Mouse (Mus musculus): ENCODE results near the gene Npcd.

DNA sequence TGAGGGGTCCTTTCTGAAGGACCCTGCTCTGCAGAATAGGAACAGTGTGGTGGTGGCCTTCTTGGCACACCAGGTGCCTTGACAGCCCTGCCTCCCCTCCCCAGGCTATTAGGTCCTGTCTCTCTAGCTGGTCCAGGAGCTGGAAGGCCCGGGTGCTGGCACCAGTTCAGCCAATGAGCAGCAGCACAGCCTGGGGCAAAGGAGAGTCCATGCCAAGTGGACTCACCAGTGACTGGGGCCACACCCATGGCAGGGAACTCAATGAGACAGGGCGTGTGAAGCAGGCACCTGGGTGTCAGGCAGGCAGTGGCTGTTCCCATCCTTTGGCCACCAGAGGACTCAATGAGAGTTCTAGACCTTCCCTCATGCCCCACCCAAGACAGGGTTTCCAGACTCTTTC lies 68.7 kb downstream of the Npcd start:
- TF ChIP-seq CTCF (IDR thresholded peaks at IDR 0.05; ENCODE audit: borderline replicate concordance, insufficient read depth, low read length), result no peak
- no peak for TF ChIP-seq POLR2A (IDR thresholded peaks at IDR 0.05; ENCODE audit: low read depth, low read length)

Data from embryonic fibroblast, embryonic 13.5 days (primary cell).